Mouse (Mus musculus) forebrain, embryonic 16.5 days (tissue): Measurements from ENCODE around the gene Tmem131l. TPM values are rescaled to one million over a fixed set of nuclear protein-coding genes. Genes with fewer than 3 reads are reported as not detected.

Experiments used
- ATAC-seq: fragments of 200-750 bp; cut with Nextera tagmentation; 2 replicates; pipeline ENCODE4 v1.8.0; 2017; ENCODE audit warnings: mild to moderate bottlenecking, moderate library complexity
- H3K27ac ChIP-seq: fragments of 300-500 bp; sonication (generic); 2 replicates; pipeline ENCODE4 v1.5.1; 2014; ENCODE audit warnings: low read length, control low read depth
- H3K27me3 ChIP-seq: fragments of 300-500 bp; sonication (generic); replicated peaks from 2 replicates; pipeline ENCODE4 v1.6.1; 2014; ENCODE audit warnings: low read length; ENCODE audit not compliant: control insufficient read depth, insufficient read depth
- H3K36me3 ChIP-seq: fragments of 300-500 bp; sonication (generic); 2 replicates; pipeline ENCODE4 v1.6.1; 2014; ENCODE audit not compliant: control insufficient read depth, insufficient read depth
- H3K4me1 ChIP-seq: fragments of 300-500 bp; sonication (generic); replicated peaks from 2 replicates; pipeline ENCODE4 v1.6.1; 2014; ENCODE audit warnings: low read length; ENCODE audit not compliant: control insufficient read depth, insufficient read depth
- H3K4me2 ChIP-seq: fragments of 300-500 bp; sonication (generic); 2 replicates; pipeline ENCODE4 v1.6.1; 2014; ENCODE audit warnings: mild to moderate bottlenecking, low read length, control low read depth
- H3K4me3 ChIP-seq: fragments of 300-500 bp; sonication (generic); replicated peaks from 2 replicates; pipeline ENCODE4 v1.5.1; 2014; ENCODE audit warnings: mild to moderate bottlenecking, low read length, control low read depth
- H3K9ac ChIP-seq: fragments of 300-500 bp; sonication (generic); replicated peaks from 2 replicates; pipeline ENCODE4 v1.6.1; 2014; ENCODE audit warnings: low read depth, low read length, control low read depth
- H3K9me3 ChIP-seq: fragments of 300-500 bp; sonication (generic); 2 replicates; pipeline ENCODE4 v1.6.1; 2016; ENCODE audit warnings: low read length; ENCODE audit not compliant: control insufficient read depth
- WGBS: fragments of 180-500 bp; shearing (Covaris S2); extraction: QIAGEN DNeasy Blood & Tissue Kit; methylation state at CpG from one replicate; pipeline ENCODE4 v1.1.7; 2014; 5-methylcytosine and 5-hydroxymethylcytosine counted together
- polyA plus RNA-seq: library from polyadenylated mRNA; unstranded; fragments of >200 nt; fragmentation: Nextera tagmentation; extraction: Ambion mirVana; gene quantifications from 2 replicates; pipeline ENCODE4 v1.2.1, GENCODE M21; 2015

Tmem131l gene
- polyA plus RNA-seq, 1 experiment from 2014 or later = 129 TPM

DNA sequence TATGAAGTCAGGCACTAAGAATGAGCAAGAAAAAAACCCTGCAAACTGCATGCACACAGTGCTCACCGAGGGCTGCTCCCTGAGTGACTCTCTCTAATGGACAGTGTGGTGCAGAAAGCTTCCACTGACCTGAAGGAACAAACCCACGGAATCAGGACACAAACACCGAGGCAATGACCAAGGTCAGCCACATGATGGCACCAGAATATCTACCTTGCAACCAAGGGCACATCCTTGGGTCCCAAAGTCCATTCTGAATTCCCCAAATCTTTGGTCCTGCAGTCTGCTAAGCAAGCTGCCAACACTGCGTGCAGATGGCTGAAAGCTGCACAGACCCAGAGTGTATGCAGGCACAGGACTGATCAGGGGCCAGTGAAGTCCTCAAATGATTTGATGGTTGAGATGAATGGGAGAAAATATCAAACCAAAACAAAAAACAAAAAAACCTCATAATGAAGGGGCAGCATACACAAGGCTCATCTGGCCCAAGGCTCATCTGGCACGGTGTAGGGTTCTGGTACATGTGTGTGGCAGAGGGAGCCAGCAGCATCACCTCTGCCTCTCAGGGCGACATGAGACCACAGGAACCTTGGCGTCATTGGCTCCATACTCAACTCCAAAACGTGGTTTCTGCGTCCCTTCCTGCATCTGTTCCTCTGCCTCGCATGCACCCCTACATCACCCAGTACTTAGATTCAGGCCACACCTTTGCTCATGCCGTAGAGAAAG lies 124.0 kb downstream of the Tmem131l start:
- no peak overlapping the region for H3K4me3 ChIP-seq
- no peaks in the 10 kb centered on the region for H3K4me1 ChIP-seq
- H3K27ac ChIP-seq = no peak overlapping the region
- WGBS = 75% methylated on average over 11 of the region's 11 CpGs
- no peaks in the 10 kb centered on the region for H3K9me3 ChIP-seq
- ATAC-seq = peak; percentile 32; the same call in 1 of the 2 replicates
- no peak overlapping the region for H3K9ac ChIP-seq
- no peaks in the 10 kb centered on the region for H3K27me3 ChIP-seq
- H3K4me2 ChIP-seq = no peak overlapping the region
- peaks cover 50% of the 10 kb centered on the region for H3K36me3 ChIP-seq

GRCm38 (mm10) chr3:83915102-83915501 lies 124.9 kb downstream of the Tmem131l start:
- no peak overlapping the region for H3K4me2 ChIP-seq
- H3K4me1 ChIP-seq = no peaks in the 10 kb centered on the region
- 86% methylated on average over 3 of the region's 3 CpGs for WGBS
- H3K9ac ChIP-seq = no peak overlapping the region
- ATAC-seq = no peak
- no peaks in the 10 kb centered on the region for H3K9me3 ChIP-seq
- H3K27ac ChIP-seq = no peak overlapping the region
- no peak overlapping the region for H3K4me3 ChIP-seq
- peaks cover 56% of the 10 kb centered on the region for H3K36me3 ChIP-seq
- H3K27me3 ChIP-seq = no peaks in the 10 kb centered on the region

DNA sequence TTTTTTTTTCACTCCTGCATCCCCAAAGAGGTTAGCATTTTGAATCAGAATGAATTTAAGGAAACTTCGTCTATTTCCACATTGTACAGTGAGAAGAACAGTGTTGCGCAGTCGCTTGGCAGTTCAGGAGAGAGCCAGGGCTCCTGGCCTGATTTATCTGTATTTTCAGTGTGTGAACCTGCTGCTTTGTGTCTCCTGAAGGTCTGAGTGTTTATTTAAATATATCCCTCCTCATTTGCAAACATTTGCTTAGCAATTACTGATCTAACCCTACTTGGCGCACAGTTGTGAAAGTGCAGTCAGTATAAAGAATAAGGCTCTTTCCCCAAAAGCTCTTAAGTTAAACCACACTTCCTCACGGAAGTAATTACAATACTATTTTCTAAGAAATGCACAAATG lies 129.3 kb downstream of the Tmem131l start:
- no peak overlapping the region for H3K27ac ChIP-seq
- whole genome bisulfite sequencing = 88% methylated on average over 5 of the region's 5 CpGs
- ATAC-seq = no peak
- no peaks in the 10 kb centered on the region for H3K4me1 ChIP-seq
- H3K4me3 ChIP-seq = no peak overlapping the region
- H3K9ac ChIP-seq = no peak overlapping the region
- H3K36me3 ChIP-seq = peaks cover 41% of the 10 kb centered on the region
- no peaks in the 10 kb centered on the region for H3K9me3 ChIP-seq
- no peak overlapping the region for H3K4me2 ChIP-seq
- no peaks in the 10 kb centered on the region for H3K27me3 ChIP-seq

GRCm38 (mm10) chr3:83906185-83906584 lies 133.8 kb downstream of the Tmem131l start:
- ATAC-seq = no peak
- H3K4me1 ChIP-seq = peaks cover 10% of the 10 kb centered on the region; the same call in 1 of the 2 replicates
- WGBS = 95% methylated on average over 9 of the region's 9 CpGs
- H3K9me3 ChIP-seq = no peaks in the 10 kb centered on the region
- H3K27me3 ChIP-seq = no peaks in the 10 kb centered on the region
- no peak overlapping the region for H3K27ac ChIP-seq
- no peak overlapping the region for H3K4me2 ChIP-seq
- no peak overlapping the region for H3K9ac ChIP-seq
- H3K36me3 ChIP-seq = peaks cover 42% of the 10 kb centered on the region
- no peak overlapping the region for H3K4me3 ChIP-seq

GRCm38 (mm10) chr3:83905161-83905560 lies 134.8 kb downstream of the Tmem131l start:
- H3K36me3 ChIP-seq = peaks cover 43% of the 10 kb centered on the region
- ATAC-seq = no peak
- no peak overlapping the region for H3K9ac ChIP-seq
- WGBS = 79% methylated on average over 6 of the region's 6 CpGs
- peaks cover 10% of the 10 kb centered on the region; the same call in 1 of the 2 replicates for H3K4me1 ChIP-seq
- no peak overlapping the region for H3K27ac ChIP-seq
- H3K4me3 ChIP-seq = no peak overlapping the region
- no peak overlapping the region for H3K4me2 ChIP-seq
- no peaks in the 10 kb centered on the region for H3K27me3 ChIP-seq
- no peaks in the 10 kb centered on the region for H3K9me3 ChIP-seq

GRCm38 (mm10) chr3:83904176-83904958 lies 135.6 kb downstream of the Tmem131l start:
- Histone ChIP-seq H3K9me3 (no peaks in the 10 kb centered on the region), H3K4me3 (no peak overlapping the region), H3K36me3 (peaks cover 50% of the 10 kb centered on the region), H3K9ac (no peak overlapping the region), H3K4me1 (peaks cover 10% of the 10 kb centered on the region; the same call in 1 of the 2 replicates), H3K27me3 (no peaks in the 10 kb centered on the region), H3K27ac (0 out of 2 replicates have a peak overlapping the region, but pooled peaks have one; percentile 10), H3K4me2 (no peak overlapping the region)
- 53% methylated on average over 14 of the region's 14 CpGs for whole genome bisulfite sequencing
- ATAC-seq = peak; percentile 49

- no peak overlapping the region for H3K27ac ChIP-seq
These were observed 137.0 kb downstream of the Tmem131l start for GRCm38 (mm10) chr3:83902943-83903342.

GRCm38 (mm10) chr3:83902459-83902858 lies 137.5 kb downstream of the Tmem131l start:
- no peak overlapping the region for H3K4me2 ChIP-seq
- no peak for ATAC-seq
- peaks cover 59% of the 10 kb centered on the region for H3K36me3 ChIP-seq
- H3K9me3 ChIP-seq = no peaks in the 10 kb centered on the region
- WGBS = 91% methylated on average over 8 of the region's 8 CpGs
- no peak overlapping the region for H3K4me3 ChIP-seq
- no peak overlapping the region for H3K27ac ChIP-seq
- no peak overlapping the region for H3K9ac ChIP-seq
- H3K27me3 ChIP-seq = no peaks in the 10 kb centered on the region
- peaks cover 10% of the 10 kb centered on the region; the same call in 1 of the 2 replicates for H3K4me1 ChIP-seq

More at GRCm38 (mm10) chr3:83902943-83903342, 137.0 kb downstream of the Tmem131l start:
- Histone ChIP-seq H3K9ac (no peak overlapping the region), H3K27me3 (no peaks in the 10 kb centered on the region), H3K4me2 (no peak overlapping the region), H3K4me1 (peaks cover 10% of the 10 kb centered on the region; the same call in 1 of the 2 replicates), H3K9me3 (no peaks in the 10 kb centered on the region), H3K36me3 (peaks cover 57% of the 10 kb centered on the region), H3K4me3 (no peak overlapping the region)
- ATAC-seq = no peak
- WGBS = 94% methylated on average over 5 of the region's 5 CpGs

GRCm38 (mm10) chr3:83900756-83901373 lies 139.1 kb downstream of the Tmem131l start:
- H3K36me3 ChIP-seq = peaks cover 65% of the 10 kb centered on the region
- WGBS = 92% methylated on average over 12 of the region's 12 CpGs
- no peak overlapping the region for H3K4me2 ChIP-seq
- no peaks in the 10 kb centered on the region for H3K9me3 ChIP-seq
- H3K27me3 ChIP-seq = no peaks in the 10 kb centered on the region
- no peak overlapping the region for H3K9ac ChIP-seq
- ATAC-seq = no peak
- H3K4me1 ChIP-seq = peaks cover 10% of the 10 kb centered on the region; the same call in 1 of the 2 replicates
- no peak overlapping the region for H3K27ac ChIP-seq
- no peak overlapping the region for H3K4me3 ChIP-seq
